Mouse (Mus musculus) MN1 (cell line): ENCODE results near the gene Incenp.
"Not testable (repeated sequence)": the region's sequence is repeated elsewhere in the genome, so short reads cannot be mapped to it uniquely, and the experiment has no call there.

Experiments
- DNase-seq: peaks from one replicate; pipeline ENCODE4 v3.0.0-alpha.2; 2016; ENCODE audit warnings: low spot score

Incenp gene

DNA sequence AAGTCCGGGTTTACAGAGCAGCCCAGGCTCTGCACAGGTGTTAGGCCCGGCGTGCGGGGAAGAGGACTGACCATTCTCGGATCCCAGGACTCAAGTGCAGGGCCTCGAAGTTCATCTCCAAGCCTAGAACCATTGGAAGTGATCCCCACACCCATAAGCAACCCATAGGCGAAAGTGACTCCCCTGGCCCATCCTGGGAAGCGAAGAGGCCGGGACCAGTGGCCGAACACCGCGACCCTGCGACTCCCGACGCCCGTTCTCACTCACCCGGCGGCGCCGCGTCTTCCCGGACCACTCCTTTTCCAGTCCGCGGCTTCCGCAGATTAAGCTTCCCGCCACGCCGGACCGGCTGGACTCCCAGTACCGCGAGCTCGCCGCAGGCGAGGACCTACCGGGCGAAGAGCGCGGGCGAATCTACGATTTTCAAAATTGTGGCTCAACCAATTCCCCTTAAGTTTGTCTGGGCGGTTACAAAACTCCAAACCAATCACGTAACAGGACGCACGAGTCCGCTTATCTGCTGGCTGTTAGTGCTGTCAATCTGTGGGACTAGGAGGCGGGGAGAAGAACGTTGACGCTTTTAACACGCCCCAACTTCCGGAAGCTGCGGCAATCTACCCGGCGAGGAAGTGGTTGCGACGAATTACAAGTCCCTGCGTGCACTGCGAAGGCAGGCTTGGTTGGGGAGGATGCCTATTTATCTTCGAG lies at the start of gene Incenp:
Gene Incenp, minus strand, starts transcription at position 480 of the 708 bp plus-strand sequence.
- DNase-seq, result peak; percentile 95

DNA sequence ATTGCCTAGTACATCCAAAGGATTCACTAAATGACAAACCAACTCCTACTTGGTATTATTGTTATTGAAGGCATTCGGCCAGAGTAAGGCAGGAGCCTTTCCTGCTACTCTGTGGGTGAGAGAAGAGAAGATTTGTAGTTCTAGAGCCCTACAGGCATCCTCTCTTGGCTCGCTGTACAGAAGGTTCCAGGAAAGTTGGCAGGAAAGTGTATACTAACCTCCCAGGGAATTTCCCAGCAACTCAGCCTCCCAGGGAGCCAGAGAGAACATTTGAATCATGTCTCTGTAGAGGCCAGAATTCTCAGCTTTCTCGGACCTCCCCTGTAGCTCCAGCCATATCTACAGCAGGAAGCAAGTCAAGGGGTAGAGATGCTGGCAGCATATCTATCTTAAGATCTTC lies 47.6 kb upstream of the Incenp start:
- no peak for DNase-seq

DNA sequence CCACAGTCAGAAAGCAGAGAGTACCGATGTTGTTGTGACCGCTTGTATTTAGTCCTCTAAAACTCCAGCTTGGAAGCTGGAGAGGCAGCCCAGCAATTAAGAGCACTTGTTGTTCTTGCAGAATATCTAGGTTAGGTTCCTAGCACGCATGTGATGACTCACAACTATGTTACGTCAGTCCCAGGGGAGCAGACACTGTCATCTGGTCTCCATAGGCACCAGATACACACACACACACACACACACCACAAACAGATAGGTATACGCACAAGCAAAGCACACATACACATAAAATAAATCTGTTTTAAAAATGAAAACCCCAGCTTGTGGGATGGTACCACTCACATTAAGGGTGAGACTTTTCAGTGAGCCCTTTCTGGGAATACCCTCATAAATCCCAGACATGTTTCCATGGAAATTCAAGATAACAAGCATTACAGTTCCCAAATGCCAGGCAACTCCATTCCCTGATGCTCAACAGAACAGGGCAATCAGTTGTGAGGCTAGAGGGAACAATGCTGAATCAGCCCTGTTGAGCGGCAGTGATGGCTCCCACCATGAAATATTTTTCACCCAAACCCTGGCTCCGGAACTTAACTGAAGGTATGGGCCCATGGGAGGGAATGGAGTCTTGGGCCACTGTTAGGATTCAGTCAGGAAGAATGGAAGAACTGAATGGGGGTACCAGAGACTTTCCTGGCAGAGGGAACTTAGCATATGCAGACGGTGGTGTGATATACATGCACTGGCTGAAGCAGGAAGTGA lies 46.6 kb upstream of the Incenp start:
- peak; percentile 91 for DNase-seq

DNA sequence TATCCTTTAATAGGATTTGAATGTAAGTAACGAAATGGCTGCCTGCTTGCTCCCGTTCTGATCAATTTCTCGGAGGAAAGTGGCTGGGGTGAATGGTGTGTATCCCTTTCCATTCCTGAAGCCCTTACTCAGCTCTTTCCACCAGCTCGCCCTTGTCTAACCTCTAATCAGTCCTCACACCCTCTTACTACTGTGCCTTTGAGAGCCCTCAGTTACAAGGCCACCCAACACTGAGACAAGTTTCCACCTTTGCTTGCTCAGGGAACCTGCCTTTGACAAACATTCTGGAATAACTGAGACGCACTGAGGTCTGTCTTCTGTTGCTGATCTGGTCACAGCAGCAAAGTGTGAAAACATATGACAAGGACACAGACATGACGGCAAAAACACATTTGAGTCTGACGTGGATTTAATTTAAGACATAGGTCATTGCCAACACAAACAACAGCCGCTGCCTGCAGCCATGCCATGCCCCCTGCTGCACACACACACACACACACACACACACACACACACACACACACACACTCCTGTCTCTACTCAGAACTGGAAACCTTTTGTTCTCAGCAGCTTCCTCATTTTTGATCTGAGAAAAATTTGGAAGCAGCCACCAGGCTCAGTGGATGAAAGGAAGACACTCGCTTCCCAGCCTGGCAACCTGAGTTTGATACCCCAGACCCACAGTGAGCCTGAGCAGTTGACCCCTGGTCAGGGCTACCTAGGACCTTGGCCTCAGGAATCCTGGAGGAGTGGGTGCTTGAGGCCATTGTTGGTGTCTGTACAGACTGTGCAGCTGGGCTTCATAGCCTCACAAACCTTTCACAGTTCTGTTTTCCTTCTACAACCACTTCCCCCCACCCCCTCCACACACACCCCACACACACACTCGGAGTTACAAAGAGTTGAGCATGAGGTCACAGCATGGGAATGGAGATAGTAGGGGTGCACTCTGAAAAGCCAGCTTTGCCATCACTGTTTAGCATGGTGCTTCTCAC lies 43.5 kb upstream of the Incenp start:
- peak; percentile 16 for DNase-seq

DNA sequence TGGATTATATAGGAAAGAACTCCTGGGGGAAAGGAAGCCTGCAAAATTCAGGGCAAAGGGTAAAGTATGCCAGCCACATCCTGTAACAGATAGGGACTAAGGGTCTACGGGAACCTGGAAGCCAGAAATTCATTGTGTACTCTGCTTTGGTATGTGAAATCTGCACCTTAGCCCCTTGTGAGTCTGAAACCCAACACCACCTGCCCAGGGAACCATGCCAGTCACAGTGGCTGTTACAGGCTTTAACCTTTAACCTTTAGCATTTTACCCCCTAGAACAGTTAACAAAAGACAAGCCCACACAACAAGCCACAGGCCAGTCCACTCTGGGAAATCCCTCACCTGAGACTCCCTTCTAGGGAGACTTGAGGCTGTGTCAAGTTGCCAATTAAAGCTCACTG lies 42.5 kb upstream of the Incenp start:
- no peak for DNase-seq

DNA sequence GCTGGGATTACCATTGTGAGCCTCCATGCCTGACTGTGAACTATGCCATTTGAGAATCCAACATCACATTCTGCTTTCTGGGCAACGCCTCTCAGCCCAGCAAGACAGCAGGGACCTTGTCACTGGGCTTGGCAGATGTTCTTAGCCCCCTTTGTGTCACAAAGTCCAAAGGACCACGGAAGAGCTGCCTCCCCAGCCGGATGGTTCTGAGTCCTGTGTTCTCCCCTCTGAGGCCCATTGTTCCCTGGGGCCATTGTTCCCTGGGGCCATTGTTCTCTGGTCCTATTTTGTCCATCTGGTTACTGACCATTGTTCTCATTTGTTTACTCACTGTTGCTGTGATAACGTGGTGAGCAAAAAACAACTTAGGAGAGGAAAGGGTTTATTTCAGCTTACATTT lies 41.6 kb upstream of the Incenp start:
- no peak for DNase-seq

DNA sequence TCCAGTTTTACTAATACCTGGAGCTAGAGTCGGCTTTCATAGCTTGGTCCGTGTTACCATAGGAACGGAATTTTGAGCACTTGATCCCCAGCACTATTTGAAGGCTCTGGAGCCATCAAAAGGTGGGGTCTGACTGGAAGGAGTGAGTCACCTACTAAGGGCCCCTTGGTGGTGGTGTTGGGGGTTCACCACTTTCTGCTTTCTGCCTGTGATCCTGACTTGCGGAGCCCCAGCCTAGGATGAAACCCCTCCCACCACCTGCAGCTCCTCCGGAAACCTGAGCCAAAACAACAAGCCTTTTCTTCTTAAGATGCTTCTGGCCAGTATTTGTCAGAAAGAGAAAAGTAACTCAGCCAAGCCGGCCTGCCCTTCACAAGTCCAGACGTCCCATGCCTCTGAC lies 40.5 kb upstream of the Incenp start:
- no peak for DNase-seq

DNA sequence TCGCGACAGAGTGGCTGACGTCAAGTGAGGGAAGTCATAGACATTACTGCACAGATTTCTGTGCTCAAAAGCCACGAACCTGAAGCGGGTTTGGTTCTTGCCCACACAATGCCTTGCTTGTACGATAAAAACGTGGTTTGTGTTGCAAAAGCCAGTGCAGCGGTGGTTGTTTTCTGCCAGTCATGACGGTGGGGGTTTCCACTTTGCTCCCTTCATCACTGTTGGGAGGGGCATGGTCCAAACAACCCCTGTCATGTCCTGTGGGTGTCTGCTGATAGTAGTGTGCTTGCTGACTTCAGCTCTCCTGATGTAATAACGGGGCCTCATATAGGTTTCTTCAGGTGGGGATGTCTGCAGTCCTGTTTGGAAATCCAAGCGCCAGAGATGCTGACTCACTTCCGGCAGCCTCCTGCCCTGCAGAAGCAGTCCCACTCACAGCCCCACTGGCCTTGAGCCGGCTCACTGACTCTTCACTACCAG lies 39.5 kb upstream of the Incenp start:
- no peak for DNase-seq

DNA sequence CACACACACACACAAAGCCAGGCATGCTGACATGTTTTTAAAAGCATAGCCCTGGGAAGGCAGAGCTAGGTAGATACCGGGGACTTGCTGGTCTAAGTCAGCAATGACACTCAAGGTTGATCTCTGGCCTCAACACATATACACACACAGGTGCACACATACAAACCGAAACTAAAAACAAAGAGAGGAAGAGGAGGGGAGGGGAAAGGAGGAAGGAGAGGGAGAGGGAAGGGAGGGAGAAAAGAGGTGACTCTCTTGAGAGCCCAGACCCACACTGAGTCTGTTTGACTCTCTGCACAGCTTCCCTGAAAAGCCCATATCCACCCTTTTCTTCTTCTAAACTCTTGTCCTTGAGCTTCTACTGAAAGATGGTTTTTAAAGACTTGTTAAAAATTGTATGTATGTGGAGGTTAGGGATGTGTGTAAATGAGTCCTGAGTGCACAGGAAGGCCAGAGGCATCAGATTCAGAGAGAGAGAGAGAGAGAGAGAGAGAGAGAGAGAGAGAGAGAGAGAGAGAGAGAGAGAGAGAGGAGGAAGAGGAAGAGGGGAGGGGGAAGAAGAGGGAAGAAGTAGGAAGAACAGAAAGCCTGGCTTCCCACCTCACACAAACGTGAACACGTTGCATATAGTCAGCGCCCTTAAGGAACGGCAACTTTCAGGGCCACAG lies 38.9 kb upstream of the Incenp start:
- DNase-seq, result no peak

DNA sequence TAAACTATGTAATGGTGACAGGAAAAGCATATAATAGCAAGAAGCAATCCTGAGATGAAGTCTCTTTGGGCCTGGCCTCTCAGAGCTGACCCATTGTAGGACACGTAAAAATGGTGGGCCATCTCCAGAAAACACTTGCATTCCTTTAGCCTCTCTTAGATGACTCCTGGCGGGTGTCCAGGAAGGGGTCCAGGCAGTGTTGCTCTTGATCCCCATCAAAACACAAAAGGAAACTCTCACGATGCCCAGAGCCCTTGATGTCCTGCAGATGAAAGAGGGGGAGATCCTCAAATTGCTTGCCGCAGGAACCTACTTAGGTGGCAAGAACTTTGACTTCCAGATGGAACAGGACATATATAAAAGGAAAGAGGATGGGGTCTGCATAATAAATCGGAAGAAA lies 38.1 kb upstream of the Incenp start:
- DNase-seq, result no peak

DNA sequence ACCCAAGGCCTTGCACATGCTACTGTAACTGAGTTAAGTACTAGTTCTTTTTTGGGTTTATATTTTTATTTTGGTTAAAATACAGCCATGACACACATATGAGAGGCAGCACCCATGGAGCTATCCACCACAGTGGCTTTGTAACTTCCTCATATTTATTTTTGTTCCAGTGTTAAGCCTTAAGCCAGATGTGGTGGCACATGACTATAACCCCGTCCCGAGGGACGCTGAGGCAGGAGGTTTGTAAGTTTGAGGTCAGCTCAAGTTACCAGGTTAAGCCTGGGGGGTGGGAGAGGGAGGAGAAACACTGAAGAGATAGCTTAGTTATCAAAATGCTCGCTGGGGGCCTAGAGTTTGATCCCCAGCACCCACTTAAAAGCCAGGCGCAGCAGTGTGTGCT lies 37.2 kb upstream of the Incenp start:
- no peak for DNase-seq

DNA sequence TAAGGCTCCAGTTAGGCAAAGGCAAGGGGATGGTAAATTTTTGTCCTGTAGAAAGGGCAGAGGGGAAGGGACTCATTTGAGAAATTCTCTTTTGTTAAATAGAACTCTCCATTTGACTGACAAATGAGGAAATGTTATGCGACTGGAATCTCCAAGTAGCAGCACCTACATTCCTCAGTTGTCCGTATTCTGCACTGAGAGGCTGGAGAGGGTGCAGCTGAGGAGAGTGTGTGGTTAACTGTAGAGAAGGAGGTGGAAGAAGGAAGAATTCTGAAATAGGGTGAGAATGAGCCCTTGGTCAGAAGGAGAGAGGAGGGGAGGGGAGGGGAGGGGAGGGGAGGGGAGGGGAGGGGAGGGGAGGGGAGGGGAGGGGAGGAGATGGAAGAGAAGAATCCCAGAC lies 34.6 kb upstream of the Incenp start:
- no peak for DNase-seq

DNA sequence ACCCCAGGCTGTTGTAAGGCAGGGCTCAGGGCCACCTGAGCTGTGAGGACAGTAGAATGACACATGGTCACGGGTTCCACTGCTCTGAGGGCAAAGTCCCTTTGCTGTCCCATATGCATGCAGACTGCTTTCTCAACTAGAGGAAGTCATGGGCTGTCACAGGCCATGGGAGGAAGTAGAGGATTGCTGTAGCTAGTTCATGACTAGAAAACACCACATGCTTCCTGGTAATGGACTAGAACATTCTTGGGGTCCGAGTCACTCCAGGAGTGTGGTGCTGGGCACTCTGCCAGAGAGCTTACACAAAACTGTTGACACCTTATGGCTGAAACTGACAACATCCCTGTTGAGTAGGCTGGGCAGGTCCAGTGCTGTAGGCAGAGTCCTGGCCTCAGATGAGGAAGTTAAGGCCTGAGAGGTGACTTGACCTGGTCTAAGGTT lies 31.8 kb upstream of the Incenp start:
- DNase-seq, result not testable (repeated sequence)

DNA sequence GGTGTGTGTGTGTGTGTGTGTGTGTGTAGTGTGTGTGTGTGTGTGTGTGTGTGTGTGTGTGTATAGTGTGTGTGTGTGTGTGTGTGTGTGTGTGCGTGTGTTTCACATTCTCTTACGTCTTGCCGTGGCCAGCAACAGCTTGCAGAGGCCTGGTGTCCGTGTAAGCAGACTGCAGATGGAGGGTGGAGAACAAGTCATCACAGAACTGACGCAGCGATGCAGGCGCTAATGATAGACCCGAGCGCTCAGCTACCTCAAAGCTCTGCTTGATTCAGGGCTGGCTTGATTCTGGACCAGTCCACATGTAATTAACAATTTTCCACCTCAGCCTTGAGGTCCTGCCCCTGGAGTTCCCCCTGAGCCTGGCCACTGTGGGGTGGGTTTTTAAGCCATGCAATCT lies 28.7 kb upstream of the Incenp start:
- no peak for DNase-seq

DNA sequence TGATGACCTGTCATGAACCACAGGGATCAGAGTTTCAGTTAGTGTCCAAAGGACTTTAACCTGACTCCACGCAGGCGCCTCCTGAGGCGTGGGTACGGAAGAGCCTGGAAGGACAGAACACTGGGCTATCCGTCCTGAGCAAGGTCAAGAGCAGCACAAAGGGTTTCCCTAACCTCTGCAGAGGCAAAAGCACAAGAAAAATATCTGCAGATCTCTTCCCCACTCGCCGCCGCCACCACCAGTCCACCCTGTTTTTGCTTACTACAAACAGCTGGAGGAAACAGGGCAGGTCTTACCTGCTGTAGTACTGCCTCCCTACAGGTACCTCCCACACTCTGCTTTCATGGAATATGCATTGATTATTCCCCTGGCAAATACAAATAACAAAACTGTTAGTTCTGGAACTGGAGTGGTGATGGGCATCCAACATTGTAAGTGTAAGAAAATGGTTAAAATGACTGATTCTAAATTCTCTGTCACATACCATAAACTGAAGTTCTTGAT lies 25.5 kb upstream of the Incenp start:
- DNase-seq, result no peak

DNA sequence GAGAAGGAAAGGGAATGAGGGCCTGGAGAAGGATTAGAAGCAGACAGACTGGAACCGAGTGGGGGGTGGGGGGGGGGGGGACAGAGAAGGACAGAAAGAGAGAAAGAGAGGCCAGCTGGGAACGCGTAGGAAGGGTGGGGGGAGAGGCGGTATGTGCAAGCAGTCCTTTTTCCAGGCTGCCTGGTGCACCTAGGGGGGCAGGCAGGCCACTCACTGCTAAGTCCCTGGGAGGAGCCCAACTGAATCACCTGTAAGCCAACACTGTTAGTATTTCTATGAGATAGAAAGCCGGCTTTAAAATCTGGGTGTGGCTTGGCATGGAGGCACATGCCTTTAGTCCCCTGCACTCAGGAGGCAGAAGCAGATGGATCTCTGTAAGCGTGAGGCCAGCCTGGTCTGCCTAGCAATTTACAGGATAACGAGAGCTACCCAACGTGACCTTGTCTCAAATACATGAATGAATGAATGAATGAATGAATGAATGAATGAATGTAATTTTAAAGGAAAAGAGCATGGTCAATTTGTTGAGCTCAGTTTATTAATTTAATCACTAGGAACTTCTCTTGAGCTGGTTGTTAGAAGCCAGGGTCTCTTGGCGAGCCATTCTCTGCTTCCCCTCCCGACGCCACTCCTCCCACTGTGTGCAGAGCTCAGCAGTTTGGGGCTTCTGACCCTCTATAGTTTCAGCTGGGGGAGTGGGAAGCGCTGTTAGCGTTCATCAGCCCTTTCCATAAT lies 24.9 kb upstream of the Incenp start:
- no peak for DNase-seq

DNA sequence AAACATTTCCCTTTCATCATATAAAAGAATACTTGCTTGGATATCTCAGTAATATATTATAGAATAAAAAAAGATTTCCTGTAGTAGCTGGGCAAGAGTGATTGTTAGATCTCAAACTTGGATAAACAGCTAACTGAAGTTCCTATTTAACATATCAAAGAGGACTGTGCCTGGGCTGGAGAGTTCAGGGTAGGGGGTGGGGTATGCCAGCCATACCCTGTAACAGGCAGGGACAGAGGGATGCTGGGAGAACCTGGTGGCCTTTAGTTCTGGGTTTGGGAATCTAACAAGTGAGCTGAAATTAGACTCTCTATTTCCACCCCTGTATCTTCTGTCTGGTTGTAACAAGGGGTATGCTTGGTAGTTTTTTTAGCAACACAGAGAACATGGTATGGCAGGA lies 23.7 kb upstream of the Incenp start:
- no peak for DNase-seq

DNA sequence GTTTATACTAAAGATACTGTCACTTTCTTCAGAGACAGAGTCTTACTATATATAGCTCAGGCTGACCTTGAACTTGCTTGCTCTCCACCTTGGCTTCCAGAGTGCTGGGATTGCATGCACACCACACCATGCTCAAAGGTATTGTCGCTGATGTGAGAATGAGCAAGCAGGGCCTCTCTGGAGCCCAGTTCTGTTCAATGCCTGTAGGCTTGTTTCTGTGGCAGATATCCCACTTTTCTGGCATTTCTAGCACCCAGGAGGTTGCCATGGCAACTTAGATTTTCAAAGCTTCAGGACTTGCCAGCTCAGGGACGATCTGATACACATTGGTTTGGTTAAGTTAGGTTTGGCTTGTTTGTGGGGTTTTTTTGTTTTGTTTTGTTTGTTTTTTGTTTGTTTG lies 22.9 kb upstream of the Incenp start:
- DNase-seq, result no peak

DNA sequence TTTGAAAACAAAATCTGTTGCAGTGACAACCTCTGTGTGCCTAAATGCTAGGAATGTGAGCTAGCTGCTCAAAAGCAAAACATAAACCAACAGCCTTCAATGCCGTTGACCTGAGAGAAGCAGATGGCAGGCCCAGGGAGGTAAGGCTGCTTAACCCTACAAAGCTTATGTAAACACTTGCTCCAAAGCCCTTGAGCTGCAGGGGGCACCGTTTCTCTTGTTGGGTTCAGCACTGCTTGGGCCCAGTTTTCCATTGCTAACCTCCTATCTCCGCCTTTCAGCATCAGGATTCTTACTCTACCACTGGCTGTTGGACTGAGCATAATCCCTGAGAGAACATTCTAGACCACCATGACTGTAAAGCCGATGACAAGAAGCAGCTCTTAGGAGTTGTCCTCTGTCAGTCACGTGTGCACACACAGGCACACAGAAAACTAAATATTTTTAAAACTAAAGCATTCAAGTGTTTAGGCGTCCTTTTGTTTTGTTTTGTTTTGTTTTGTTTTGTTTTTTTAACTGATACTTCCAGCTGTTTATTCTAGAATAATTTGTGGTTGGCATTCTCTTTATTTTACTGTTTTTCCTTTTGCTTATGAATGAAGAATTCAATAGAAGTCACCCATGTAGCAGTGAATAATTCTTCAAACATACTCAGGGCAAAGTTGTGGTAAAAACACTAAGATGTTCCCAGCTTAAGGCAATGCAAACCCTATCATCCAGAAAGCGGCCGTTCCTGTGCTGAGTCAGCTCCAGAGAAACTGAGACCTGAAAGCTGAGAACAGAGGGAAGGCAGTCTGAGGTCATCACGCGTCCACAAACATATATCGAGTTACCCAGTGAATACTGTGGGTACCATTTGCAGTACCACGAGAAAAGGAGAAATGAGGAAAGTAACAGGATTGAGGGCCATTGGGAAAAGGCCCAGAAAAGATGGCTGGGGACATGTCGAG lies 21.8 kb upstream of the Incenp start:
- peak; percentile 54 for DNase-seq
